Mouse (Mus musculus) left cerebral cortex, adult 2 months (tissue): ENCODE measurements around the gene Ipo8. TPM values are rescaled to one million over a fixed set of nuclear protein-coding genes. Genes with fewer than 3 reads are reported as not detected.

Experiments used
- DNase-seq, 2 experiments: peaks; one replicate each; pipeline ENCODE4 v3.0.0; 2021 to 2022; ENCODE audit warnings: low spot score in 2 of 2, mixed read lengths in 1 of 2; ENCODE audit errors: extremely low spot score in 1 of 2
- H3K27ac ChIP-seq: fragments of 200-600 bp; 2 replicates; pipeline ENCODE4 v1.8.1; 2022
- H3K4me3 ChIP-seq: fragments of 200-600 bp; 2 replicates; pipeline ENCODE4 v1.8.1; 2022
- CTCF ChIP-seq: fragments of 200-600 bp; IDR thresholded peaks from 2 replicates; pipeline ENCODE4 v1.8.1; 2022; ENCODE audit warnings: antibody characterized with exemption, mild to moderate bottlenecking, moderate library complexity
- intact Hi-C: fragments of 180-260 bp; cut with DNase I; formaldehyde crosslinking; loops from one replicate; pipeline ENCODE4 v1.15.1; 2025
- total RNA-seq, 2 experiments: library from RNA; stranded (reverse); gene quantifications; 2 replicates each; pipeline ENCODE4 v1.2.3; 2021

The Ipo8 gene
- total RNA-seq, 2 experiments from 2014 or later, result 47.7 to 47.9 TPM

DNA sequence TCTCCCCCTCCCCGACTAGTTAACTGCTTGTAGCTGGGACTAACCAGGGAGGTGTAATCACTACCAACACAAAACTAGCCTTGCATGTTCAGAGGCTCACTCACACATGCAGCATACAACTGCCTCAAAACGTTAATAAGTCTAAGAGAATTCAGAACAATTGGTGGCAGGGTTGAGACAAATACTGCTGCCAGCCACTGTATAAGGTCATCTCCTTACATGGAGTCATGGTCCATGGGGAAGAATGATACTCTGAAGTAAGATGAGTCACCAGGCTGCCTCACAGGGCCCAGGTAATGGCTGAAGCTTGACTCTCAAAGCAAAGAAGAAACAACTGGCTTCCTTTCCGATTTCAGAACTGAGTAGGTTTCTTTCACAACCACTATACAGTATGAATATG is 81.1 kb downstream of the Ipo8 start:
- H3K27ac ChIP-seq, result no peak overlapping the region
- no peak for DNase-seq
- intact Hi-C loops, result loop anchor here (5.0 kb wide), 2 partner anchors 308 to 503 kb away; partner anchors contain the start of gene Tmtc1
- no peak for TF ChIP-seq CTCF
- no peak overlapping the region for H3K4me3 ChIP-seq

DNA sequence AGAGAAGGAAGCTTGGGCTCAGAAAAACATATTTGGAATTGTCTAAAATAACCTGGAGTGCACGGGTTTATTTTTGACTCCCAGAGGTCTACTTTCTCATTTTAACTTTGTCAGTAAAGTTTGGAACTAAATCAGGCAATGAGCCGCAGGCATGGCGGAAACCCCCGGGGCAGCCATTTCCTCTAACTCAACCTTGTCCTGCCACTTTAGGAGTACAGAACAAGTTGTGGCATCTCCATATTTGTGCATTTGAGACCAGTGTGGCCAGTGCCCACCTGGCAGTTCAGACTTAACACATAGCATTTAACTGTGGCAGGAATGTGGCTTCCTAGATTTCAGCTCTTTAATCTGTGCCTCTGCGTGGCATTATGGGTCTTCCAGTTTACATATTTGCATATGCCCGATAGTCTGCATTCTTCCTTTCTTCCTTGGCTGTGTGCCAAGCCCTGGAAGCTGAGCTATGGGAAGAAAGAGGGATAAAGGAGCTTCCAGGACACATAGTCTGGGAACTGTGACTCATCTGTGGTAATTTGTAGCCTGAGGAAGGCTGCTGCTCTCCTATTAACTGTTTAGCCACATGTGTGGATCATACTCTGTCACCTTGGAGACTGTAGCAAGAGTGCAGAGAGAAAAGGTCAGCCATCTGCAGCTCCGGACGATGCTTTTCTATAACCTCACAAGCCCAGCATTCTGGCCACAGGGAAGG is 90.6 kb downstream of the Ipo8 start:
- no peak overlapping the region for H3K27ac ChIP-seq
- no peak overlapping the region for H3K4me3 ChIP-seq
- intact Hi-C loops, result no loop called here
- TF ChIP-seq CTCF, result no peak
- DNase-seq, result no peak

DNA sequence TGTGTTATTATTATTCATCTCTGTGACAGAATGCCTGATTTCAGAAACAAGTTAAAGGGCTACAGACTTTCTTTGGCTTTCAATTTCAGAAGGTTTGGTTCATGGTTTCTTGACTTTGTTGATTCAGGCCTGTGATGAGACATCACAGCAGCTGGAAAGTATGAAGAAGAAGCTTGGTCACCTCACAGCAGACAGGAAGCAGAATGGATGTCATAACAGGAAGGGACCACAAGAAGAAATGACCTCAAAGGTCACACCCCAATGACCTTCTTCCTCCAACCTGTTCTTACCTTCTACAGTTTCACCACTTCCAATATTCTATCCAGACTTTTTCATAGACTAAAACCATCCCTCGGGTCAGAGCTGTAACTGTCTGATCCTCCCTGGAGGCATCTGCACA is 94.9 kb downstream of the Ipo8 start:
- no peak for TF ChIP-seq CTCF
- H3K4me3 ChIP-seq, result no peak overlapping the region
- no peak for DNase-seq
- intact Hi-C loops, result no loop called here
- H3K27ac ChIP-seq, result no peak overlapping the region

DNA sequence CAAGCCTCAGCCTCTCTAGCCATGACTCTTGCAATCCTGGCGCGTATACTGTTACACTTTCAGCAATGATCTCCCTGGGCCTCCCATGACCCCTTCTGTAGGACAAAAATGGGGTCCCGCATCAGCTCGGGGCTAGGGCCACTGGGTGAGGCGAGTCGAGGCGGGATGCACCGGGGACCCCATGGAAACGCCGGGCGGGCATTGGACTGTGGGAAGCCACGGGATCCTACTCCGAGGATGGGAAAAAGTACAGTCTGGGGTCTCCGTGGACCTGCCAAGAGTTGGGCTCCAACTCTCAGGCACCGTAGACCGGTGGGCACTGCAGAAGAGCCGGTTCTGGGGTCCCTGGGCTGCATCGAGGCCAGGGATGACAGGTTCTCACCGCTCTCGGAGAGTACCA is 97.3 kb downstream of the Ipo8 start:
- no peak overlapping the region for H3K27ac ChIP-seq
- H3K4me3 ChIP-seq, result no peak overlapping the region
- intact Hi-C loops, result no loop called here
- no peak for DNase-seq
- no peak for TF ChIP-seq CTCF

DNA sequence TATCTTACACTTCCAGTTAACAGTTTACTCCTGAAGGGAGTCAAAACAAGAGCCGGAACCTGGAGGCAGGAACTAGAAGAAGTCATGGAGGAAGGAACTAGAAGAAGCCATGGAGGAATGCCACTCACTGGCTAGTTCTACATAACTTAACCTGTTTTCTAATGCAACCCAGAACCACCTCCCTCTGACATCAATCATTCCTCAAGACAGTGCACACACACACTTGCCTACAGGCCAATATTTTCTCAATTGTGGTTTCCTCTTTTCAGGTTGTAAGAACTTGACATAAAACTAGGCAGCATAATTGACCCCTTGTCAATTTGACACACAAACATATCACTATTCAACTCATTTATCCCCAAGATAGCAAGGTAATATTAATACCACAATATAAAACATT is 98.3 kb downstream of the Ipo8 start:
- intact Hi-C loops, result no loop called here
- DNase-seq, result no peak
- TF ChIP-seq CTCF, result no peak
- Histone ChIP-seq H3K27ac (no peak overlapping the region), H3K4me3 (no peak overlapping the region)

DNA sequence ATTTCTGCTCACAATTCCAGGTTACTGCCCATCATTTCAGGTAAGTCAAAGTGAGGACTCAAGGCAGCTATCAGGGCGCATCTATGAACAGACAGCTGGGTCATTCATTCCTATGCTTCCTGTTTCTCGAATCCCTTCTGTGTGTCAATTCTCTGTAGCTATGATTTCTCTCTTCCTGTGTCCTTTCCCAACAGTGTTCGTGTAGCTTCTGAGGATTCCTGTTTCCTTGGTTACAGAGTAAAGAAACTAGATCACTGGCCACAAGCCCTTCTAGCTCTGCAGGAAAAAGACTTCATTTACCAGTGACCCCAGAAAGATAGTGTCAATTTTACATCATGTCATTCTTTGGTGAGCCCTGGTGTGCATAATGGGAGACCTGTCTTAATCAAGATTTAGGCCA is 102.7 kb downstream of the Ipo8 start:
- Histone ChIP-seq H3K4me3 (no peak overlapping the region), H3K27ac (no peak overlapping the region)
- intact Hi-C loops, result no loop called here
- TF ChIP-seq CTCF, result no peak
- DNase-seq, result no peak

DNA sequence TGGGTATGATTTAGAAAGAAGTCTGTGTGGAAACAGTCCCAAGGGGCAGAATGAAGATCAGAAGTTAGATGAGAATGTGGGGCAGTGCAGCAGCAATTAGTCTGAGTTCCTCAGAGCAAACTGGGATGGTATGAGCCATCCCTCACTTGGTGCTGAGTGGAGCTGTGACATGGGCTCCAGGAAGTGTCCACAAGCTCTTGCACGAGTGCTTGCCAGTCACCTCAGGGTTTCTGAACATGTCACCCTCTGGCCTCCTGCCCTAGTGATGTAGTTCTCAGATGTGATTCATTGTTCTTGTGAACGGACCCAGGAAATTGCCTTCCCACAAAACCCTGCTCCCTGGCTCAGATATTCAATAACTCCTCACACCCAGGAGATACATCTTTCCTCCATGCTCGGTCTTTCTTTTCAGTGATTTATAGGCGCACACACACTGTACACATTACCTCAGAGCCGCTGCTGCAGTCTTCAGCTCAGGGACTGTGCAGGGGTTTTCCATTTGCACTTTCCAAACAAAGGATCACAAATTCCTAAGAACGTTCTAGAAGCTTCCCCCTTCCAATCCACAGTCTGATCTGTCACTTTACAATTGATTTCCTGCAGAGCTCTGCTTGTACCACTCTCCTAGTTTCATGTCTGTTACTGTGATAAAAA is 103.3 kb downstream of the Ipo8 start:
- H3K4me3 ChIP-seq, result no peak overlapping the region
- H3K27ac ChIP-seq, result no peak overlapping the region
- no peak for DNase-seq
- no peak for TF ChIP-seq CTCF
- intact Hi-C loops, result no loop called here

DNA sequence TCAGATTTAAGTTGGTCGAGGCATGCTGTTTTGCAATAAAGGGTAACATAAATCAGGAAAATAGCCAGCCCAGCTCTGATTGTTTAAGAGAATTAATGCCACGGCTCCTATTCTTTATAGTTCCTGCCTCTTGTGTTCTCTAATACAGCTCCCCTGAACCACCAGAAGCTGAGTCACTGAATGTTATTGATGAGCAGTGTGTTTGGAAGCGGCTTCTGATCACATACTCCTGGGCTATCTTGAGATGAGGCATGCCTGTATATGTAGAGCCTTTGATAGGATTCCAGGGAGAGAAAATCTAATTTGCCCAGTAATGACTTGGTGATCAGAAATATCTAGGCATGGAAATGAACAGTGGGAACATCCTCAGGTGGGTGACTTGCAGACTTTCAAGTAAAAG is 106.8 kb downstream of the Ipo8 start:
- no peak for DNase-seq

More for the DNA sequence above, 106.8 kb downstream of the Ipo8 start:
- Histone ChIP-seq H3K27ac (no peak overlapping the region), H3K4me3 (no peak overlapping the region)
- no peak for TF ChIP-seq CTCF
- intact Hi-C loops, result no loop called here

Other genes starting within 250 kb of the Ipo8 start
- 1 to 10 TPM; 7.7 to 8.0 TPM for gene Caprin2, start 64.8 kb upstream of the Ipo8 start, total RNA-seq
- 1 to 10 TPM; 3.3 to 4.4 TPM for gene Sinhcaf, start 115.0 kb upstream of the Ipo8 start, total RNA-seq